Mouse (Mus musculus): Measurements from ENCODE around the gene Arhgef25.

DNA sequence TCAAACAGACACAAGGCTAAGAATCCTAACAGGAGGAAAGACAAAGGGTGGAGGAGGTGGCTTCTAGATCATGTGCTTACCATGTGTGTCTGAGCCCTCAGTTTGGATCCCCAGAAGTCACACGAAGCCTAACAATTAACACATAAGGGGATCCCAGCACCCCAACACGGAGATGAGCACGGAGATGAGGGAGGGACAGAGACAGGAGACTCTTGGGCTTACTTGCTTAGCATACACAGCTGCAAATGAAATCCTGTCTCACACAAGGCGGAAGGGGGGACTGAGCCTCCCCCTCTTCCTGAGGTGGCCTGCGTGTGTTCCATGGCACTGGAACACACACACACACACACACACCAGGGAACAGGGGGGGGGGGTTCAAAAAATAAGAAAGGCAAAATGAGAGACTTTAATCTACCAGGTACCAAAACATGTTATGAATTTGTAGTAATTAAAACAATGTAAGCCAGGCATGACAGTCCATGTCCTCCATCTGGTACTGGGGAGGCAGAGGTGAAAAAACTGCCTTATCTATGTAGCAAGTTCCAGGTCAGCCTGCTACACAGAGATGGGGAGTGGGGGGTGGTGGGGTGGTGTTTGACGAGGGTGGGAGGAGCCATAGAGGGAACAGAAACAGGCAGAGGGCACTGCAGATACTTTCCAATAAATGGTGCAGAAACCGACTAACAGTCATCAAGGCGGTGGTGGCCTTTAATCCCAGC, 54.6 kb downstream of the Arhgef25 start:
- no peak for TF ChIP-seq CTCF (conservative IDR thresholded peaks at IDR 0.05; ENCODE audit: insufficient read depth, insufficient read length, low read depth, low read length)
- no peak for TF ChIP-seq POLR2A (IDR thresholded peaks at IDR 0.05; ENCODE audit: low read depth, low read length)

Data from kidney, adult 2 months (tissue).